Mouse (Mus musculus) olfactory bulb, adult 2 months (tissue): ENCODE results near the gene Gm26558. TPM values are rescaled to one million over a fixed set of nuclear protein-coding genes. Genes with fewer than 3 reads are reported as not detected.

Experiments
- H3K27ac ChIP-seq: fragments of 200-500 bp; 2 replicates; pipeline ENCODE4 v1.5.1; 2012; ENCODE audit warnings: low read depth, low read length; ENCODE audit not compliant: insufficient read depth
- H3K4me1 ChIP-seq: fragments of 200-500 bp; 2 replicates; pipeline ENCODE4 v1.6.1; 2012; ENCODE audit warnings: low read length; ENCODE audit not compliant: control insufficient read depth, insufficient read depth
- H3K4me3 ChIP-seq: fragments of 200-500 bp; 2 replicates; pipeline ENCODE4 v1.5.1; 2012; ENCODE audit warnings: mild to moderate bottlenecking, low read depth, low read length, moderate library complexity; ENCODE audit not compliant: insufficient read depth
- CTCF ChIP-seq: fragments of 200-500 bp; IDR thresholded peaks from 2 replicates; pipeline ENCODE4 v1.5.1; 2012; ENCODE audit warnings: low read depth, mild to moderate bottlenecking, low read length, moderate library complexity; ENCODE audit not compliant: insufficient read depth
- POLR2A ChIP-seq: fragments of 200-500 bp; IDR thresholded peaks from 2 replicates; pipeline ENCODE4 v1.6.1; 2012; ENCODE audit warnings: mild to moderate bottlenecking, low read depth, low read length, moderate library complexity; ENCODE audit not compliant: insufficient read depth
- WGBS: fragments of 180-500 bp; shearing (Covaris S2); methylation state at CpG from one replicate; pipeline ENCODE4 v1.1.7; 2018; 5-methylcytosine and 5-hydroxymethylcytosine counted together
- polyA plus RNA-seq: library from polyadenylated mRNA; stranded (reverse); fragments of >200 nt; gene quantifications from 2 replicates; pipeline ENCODE4 v1.2.4, GENCODE M21; 2012; ENCODE audit warnings: low replicate concordance; ENCODE audit not compliant: missing spikeins, insufficient read depth, insufficient read length

Gene Gm26558
- polyA plus RNA-seq, 1 experiment, result not detected

DNA sequence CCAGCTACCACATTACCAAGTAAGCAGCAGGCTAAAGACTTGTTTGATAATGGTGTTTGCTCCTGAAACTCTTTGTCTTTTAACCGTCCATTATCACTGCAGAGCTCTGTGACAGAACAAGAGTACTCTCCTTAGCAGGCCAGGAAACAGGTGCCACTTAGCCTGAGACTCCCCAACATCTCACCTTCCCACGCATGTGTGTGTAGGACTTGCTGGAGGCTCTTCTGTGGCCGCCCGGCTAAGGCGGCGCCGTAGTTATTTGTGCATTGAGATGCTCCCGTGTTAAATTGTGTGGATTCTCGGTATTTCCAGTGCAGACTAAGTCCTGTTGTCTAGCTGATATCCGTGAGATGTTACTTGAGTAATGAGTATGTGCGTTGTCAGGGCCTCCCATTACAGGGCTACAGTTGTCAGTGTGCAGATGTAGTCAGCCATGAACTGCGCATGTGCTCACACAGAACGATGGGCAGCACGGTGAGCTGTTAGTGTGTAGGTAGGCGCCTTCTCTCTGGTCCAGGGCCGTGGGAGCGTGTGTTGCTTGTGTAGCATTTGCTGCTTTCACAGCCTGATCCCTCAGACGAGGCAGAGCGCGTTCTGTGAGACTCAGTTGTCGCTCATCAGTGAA, 26.7 kb upstream of the Gm26558 start:
- WGBS, result 80% methylated on average over 21 of the region's 21 CpGs
- Histone ChIP-seq H3K4me3 (no peak overlapping the region), H3K27ac (no peak overlapping the region), H3K4me1 (peaks cover 23% of the 10 kb centered on the region)
- TF ChIP-seq CTCF, result no peak
- no peak for TF ChIP-seq POLR2A

DNA sequence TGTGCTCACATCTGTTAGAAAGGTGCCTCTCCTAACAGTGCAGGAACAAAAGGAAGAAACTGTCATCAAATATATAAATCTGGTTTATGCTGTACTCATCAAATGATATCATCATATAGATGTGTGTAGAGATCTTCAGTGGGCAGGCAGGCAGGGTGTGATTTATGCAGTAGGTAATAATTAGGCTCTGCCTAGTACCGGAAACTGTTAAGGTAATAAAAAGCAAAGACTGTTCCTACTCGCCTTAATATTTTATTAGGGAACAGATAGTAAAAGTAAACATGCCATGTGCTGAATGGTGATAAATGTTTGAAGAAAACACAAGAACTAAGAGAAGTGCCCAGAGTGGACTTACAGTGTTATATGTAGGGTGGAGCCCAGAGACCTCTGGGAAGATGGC, 20.4 kb upstream of the Gm26558 start:
- no peak overlapping the region for H3K27ac ChIP-seq
- H3K4me3 ChIP-seq, result no peak overlapping the region
- TF ChIP-seq CTCF, result no peak
- no peak for TF ChIP-seq POLR2A
- 68% methylated on average over 2 of the region's 2 CpGs for WGBS
- H3K4me1 ChIP-seq, result no peaks in the 10 kb centered on the region

GRCm38 (mm10) chr2:70673445-70674126, 11.7 kb upstream of the Gm26558 start:
- 69% methylated on average over 7 of the region's 7 CpGs for WGBS
- TF ChIP-seq CTCF, result no peak
- TF ChIP-seq POLR2A, result no peak

GRCm38 (mm10) chr2:70672476-70672875, 10.6 kb upstream of the Gm26558 start:
- no peak for TF ChIP-seq CTCF
- no peak for TF ChIP-seq POLR2A
- Histone ChIP-seq H3K27ac (no peak overlapping the region), H3K4me3 (no peak overlapping the region), H3K4me1 (no peaks in the 10 kb centered on the region)
- 43% methylated on average over 2 of the region's 2 CpGs for WGBS

More at GRCm38 (mm10) chr2:70673445-70674126, 11.7 kb upstream of the Gm26558 start:
- Histone ChIP-seq H3K4me3 (no peak overlapping the region), H3K27ac (no peak overlapping the region), H3K4me1 (no peaks in the 10 kb centered on the region)

DNA sequence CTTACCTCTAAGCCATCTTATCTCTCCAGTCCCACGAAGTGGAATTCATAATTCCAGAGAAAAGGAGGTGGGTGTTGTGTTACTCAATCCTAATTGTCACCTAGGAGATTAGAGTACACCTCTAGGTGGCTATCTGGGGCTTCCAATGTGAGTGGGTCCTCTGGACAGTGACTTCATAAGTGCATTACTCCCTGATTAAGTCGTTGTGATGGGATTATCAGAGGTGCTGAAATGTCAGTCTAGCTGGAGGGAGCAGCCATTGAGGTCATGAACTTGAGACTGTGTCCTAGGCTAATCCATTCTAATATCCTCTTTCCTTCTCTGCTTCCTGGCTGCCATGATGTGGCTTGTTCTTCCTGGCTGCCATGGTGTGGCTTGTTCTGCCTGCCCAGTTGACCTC, 8.0 kb upstream of the Gm26558 start:
- Histone ChIP-seq H3K4me3 (no peak overlapping the region), H3K27ac (no peak overlapping the region), H3K4me1 (no peaks in the 10 kb centered on the region)
- 77% methylated on average over 2 of the region's 2 CpGs for WGBS
- TF ChIP-seq POLR2A (no peak), CTCF (no peak)

- H3K27ac ChIP-seq, result no peak overlapping the region
- H3K4me1 ChIP-seq, result no peaks in the 10 kb centered on the region
- TF ChIP-seq CTCF, result no peak
- no peak for TF ChIP-seq POLR2A
- WGBS, result 70% methylated on average over 2 of the region's 2 CpGs
- H3K4me3 ChIP-seq, result no peak overlapping the region
These were observed 7.3 kb upstream of the Gm26558 start for GRCm38 (mm10) chr2:70669241-70669640.

GRCm38 (mm10) chr2:70667016-70667415, 5.1 kb upstream of the Gm26558 start:
- Histone ChIP-seq H3K4me3 (no peak overlapping the region), H3K27ac (no peak overlapping the region), H3K4me1 (no peaks in the 10 kb centered on the region)
- TF ChIP-seq CTCF, result no peak
- TF ChIP-seq POLR2A, result no peak
- WGBS, result 88% methylated on average over 7 of the region's 7 CpGs

GRCm38 (mm10) chr2:70663764-70664163, 1.9 kb upstream of the Gm26558 start:
- TF ChIP-seq CTCF (no peak), POLR2A (no peak)
- Histone ChIP-seq H3K27ac (no peak overlapping the region), H3K4me1 (no peaks in the 10 kb centered on the region), H3K4me3 (no peak overlapping the region)
- 59% methylated on average over 5 of the region's 5 CpGs for WGBS

- WGBS, result 1% methylated on average over 64 of the region's 64 CpGs
- Histone ChIP-seq H3K4me3 (peak within 1 kb of the TSS; percentile 81), H3K4me1 (no peaks in the 10 kb centered on the region), H3K27ac (peak within 1 kb of the TSS; percentile 55)
- TF ChIP-seq POLR2A, result peak; percentile 88
- TF ChIP-seq CTCF, result peak; percentile 92
These were observed 807 bp downstream of the Gm26558 start, which contains the start of gene Gorasp2 for GRCm38 (mm10) chr2:70660887-70661714. Gene Gorasp2, plus strand, starts transcription at chr2:70661576.
